Comparison of ENCODE assay signal across 8 mouse cellular contexts in genomic region chr14:55767519-55768414, GRCm38 (mm10). TPM values are rescaled to one million over a fixed set of nuclear protein-coding genes. Genes with fewer than 3 reads are reported as not detected.
A peak's percentile ranks its signal among the peaks of the same experiment; 100 is the strongest.
DNase-seq lines count a peak whose midpoint lies in the region; ATAC-seq lines count a peak whose summit lies in the region.

No protein-coding gene starts in this region.

- H3K27me3 ChIP-seq in embryonic facial prominence, embryonic 13.5 days = peaks cover 70% of the 10 kb centered on the region
- peaks cover 48% of the 10 kb centered on the region for H3K27me3 ChIP-seq in megakaryocyte, embryonic 14.5 days (replicated peaks)
- peaks cover 12% of the 10 kb centered on the region for H3K27me3 ChIP-seq in stomach, embryonic 15.5 days (replicated peaks)

- H3K27ac ChIP-seq in embryonic facial prominence, embryonic 13.5 days = no peak overlapping the region
- no peak overlapping the region for H3K27ac ChIP-seq in stomach, embryonic 15.5 days

- H3K4me1 ChIP-seq in embryonic facial prominence, embryonic 13.5 days = peaks cover 11% of the 10 kb centered on the region
- H3K4me1 ChIP-seq in megakaryocyte, embryonic 14.5 days = peaks cover 80% of the 10 kb centered on the region
- H3K4me1 ChIP-seq in stomach, embryonic 15.5 days = peaks cover 8% of the 10 kb centered on the region; the same call in 1 of the 2 replicates

- peaks cover 5% of the 10 kb centered on the region; the same call in 1 of the 2 replicates for H3K36me3 ChIP-seq in embryonic facial prominence, embryonic 13.5 days
- no peaks in the 10 kb centered on the region for H3K36me3 ChIP-seq in megakaryocyte, embryonic 14.5 days (replicated peaks; ENCODE audit: low read length)
- no peaks in the 10 kb centered on the region for H3K36me3 ChIP-seq in stomach, embryonic 15.5 days

- H3K9ac ChIP-seq in embryonic facial prominence, embryonic 13.5 days = peak overlapping the region; percentile 77
- H3K9ac ChIP-seq in stomach, embryonic 15.5 days = no peak overlapping the region

- peak; percentile 44 for ATAC-seq in embryonic facial prominence, embryonic 13.5 days (ENCODE audit: insufficient number of reproducible peaks, insufficient read depth, low FRiP score, low TSS enrichment, low read depth)
- peak; percentile 45 for ATAC-seq in stomach, embryonic 15.5 days (ENCODE audit: insufficient read depth, low FRiP score, low read depth)

- no peaks in the 10 kb centered on the region for H3K9me3 ChIP-seq in embryonic facial prominence, embryonic 13.5 days
- H3K9me3 ChIP-seq in megakaryocyte, embryonic 14.5 days = no peaks in the 10 kb centered on the region
- H3K9me3 ChIP-seq in stomach, embryonic 15.5 days = no peaks in the 10 kb centered on the region

- H3K4me2 ChIP-seq in embryonic facial prominence, embryonic 13.5 days = peak overlapping the region; percentile 85
- H3K4me2 ChIP-seq in stomach, embryonic 15.5 days = peak overlapping the region; percentile 89

- intact Hi-C loops in heart, postnatal 36 days (cut with DNase I) = loop anchor here (5.0 kb wide), 1 partner anchor 150 kb away; no protein-coding TSS in a partner anchor

- H3K4me3 ChIP-seq in embryonic facial prominence, embryonic 13.5 days = peak overlapping the region; percentile 46
- peak overlapping the region; percentile 85 for H3K4me3 ChIP-seq in megakaryocyte, embryonic 14.5 days (replicated peaks)
- H3K4me3 ChIP-seq in stomach, embryonic 15.5 days (replicated peaks) = peak overlapping the region; percentile 43

- 10% methylated on average over 52 of the region's 52 CpGs for WGBS in embryonic facial prominence, embryonic 13.5 days
- WGBS in stomach, embryonic 15.5 days = 12% methylated on average over 52 of the region's 52 CpGs

- peak; percentile 57 to 84 for DNase-seq in adrenal gland, adult (ENCODE audit: inconsistent age in 2 of 2, low spot score in 1 of 2)
- no peak for DNase-seq in adrenal gland, postnatal 4 days (ENCODE audit: low spot score in 2 of 2)
- peak; percentile 76 for DNase-seq in adrenal gland, postnatal 14 days
- DNase-seq in heart, postnatal 36 days = peak; percentile 57 to 63
- peak; percentile 81 to 88 for DNase-seq in kidney, postnatal 36 days

RNA-seq across cellular contexts. Expression of gene Ltb4r1, which starts 2.0 kb away (rescaled TPM):
- total RNA-seq in adrenal gland, postnatal 4 days (2021) = 1 to 10 TPM; 1.3 to 2.9 TPM
- 0.48 and 0.71 TPM in 2 replicates for total RNA-seq in adrenal gland, postnatal 14 days (2021)
- polyA plus RNA-seq in embryonic facial prominence, embryonic 13.5 days (2015; fragmentation: Nextera tagmentation; extraction: Ambion mirVana) = 0.58 and 1.1 TPM in 2 replicates
- under 1 TPM in 1 of 2 experiments, not detected in 1; 0.24 TPM for total RNA-seq in heart, postnatal 36 days (2021)
- polyA plus RNA-seq in megakaryocyte, embryonic 14.5 days (2012; ENCODE audit: insufficient read depth, low replicate concordance) = 24.2 and 36.1 TPM in 2 replicates
- 3.8 and 4.7 TPM in 2 replicates for polyA plus RNA-seq in stomach, embryonic 15.5 days (2015; fragmentation: Nextera tagmentation; extraction: Ambion mirVana)

RNA-seq across cellular contexts. Expression of gene Ltb4r2, which starts 6.5 kb away (rescaled TPM):
- under 1 TPM; 0.17 to 0.34 TPM for total RNA-seq in adrenal gland, postnatal 4 days (2021)
- total RNA-seq in adrenal gland, postnatal 14 days (2021) = 0.11 and 0.37 TPM in 2 replicates
- 0.51 and 0.56 TPM in 2 replicates for polyA plus RNA-seq in embryonic facial prominence, embryonic 13.5 days (2015; fragmentation: Nextera tagmentation; extraction: Ambion mirVana)
- total RNA-seq in heart, postnatal 36 days (2021) = under 1 TPM in 1 of 2 experiments, not detected in 1; 0.19 TPM
- 3.2 and 5.6 TPM in 2 replicates for polyA plus RNA-seq in megakaryocyte, embryonic 14.5 days (2012; ENCODE audit: insufficient read depth, low replicate concordance)
- polyA plus RNA-seq in stomach, embryonic 15.5 days (2015; fragmentation: Nextera tagmentation; extraction: Ambion mirVana) = 0.85 and 0.96 TPM in 2 replicates

RNA-seq across cellular contexts. Expression of gene Cideb, which starts 9.5 kb away (rescaled TPM):
- total RNA-seq in adrenal gland, postnatal 4 days (2021) = 10 to 100 TPM in 1 of 2 experiments, 1 to 10 TPM in 1; 4.6 to 12.0 TPM
- total RNA-seq in adrenal gland, postnatal 14 days (2021) = 1.7 and 22.1 TPM in 2 replicates
- polyA plus RNA-seq in embryonic facial prominence, embryonic 13.5 days (2015; fragmentation: Nextera tagmentation; extraction: Ambion mirVana) = 0.18 and 1.2 TPM in 2 replicates
- total RNA-seq in heart, postnatal 36 days (2021) = 1 to 10 TPM in 1 of 2 experiments, under 1 TPM in 1; 0.64 to 1.6 TPM
- 1.5 and 3.3 TPM in 2 replicates for polyA plus RNA-seq in megakaryocyte, embryonic 14.5 days (2012; ENCODE audit: insufficient read depth, low replicate concordance)
- 11.8 and 12.9 TPM in 2 replicates for polyA plus RNA-seq in stomach, embryonic 15.5 days (2015; fragmentation: Nextera tagmentation; extraction: Ambion mirVana)

RNA-seq across cellular contexts. Expression of gene Adcy4, which starts 16.1 kb away (rescaled TPM):
- total RNA-seq in adrenal gland, postnatal 4 days (2021) = 10 to 100 TPM; 10.4 to 10.9 TPM
- total RNA-seq in adrenal gland, postnatal 14 days (2021) = 14.3 and 17.3 TPM in 2 replicates
- polyA plus RNA-seq in embryonic facial prominence, embryonic 13.5 days (2015; fragmentation: Nextera tagmentation; extraction: Ambion mirVana) = 20.2 and 21.6 TPM in 2 replicates
- total RNA-seq in heart, postnatal 36 days (2021) = 10 to 100 TPM; 18.0 to 21.0 TPM
- polyA plus RNA-seq in megakaryocyte, embryonic 14.5 days (2012; ENCODE audit: insufficient read depth, low replicate concordance) = not detected in 2 replicates
- 6.3 and 8.0 TPM in 2 replicates for polyA plus RNA-seq in stomach, embryonic 15.5 days (2015; fragmentation: Nextera tagmentation; extraction: Ambion mirVana)

RNA-seq across cellular contexts. Expression of gene Ripk3, which starts 20.9 kb away (rescaled TPM):
- total RNA-seq in adrenal gland, postnatal 4 days (2021) = 10 to 100 TPM in 1 of 2 experiments, 1 to 10 TPM in 1; 8.4 to 12.2 TPM
- 5.2 and 7.8 TPM in 2 replicates for total RNA-seq in adrenal gland, postnatal 14 days (2021)
- polyA plus RNA-seq in embryonic facial prominence, embryonic 13.5 days (2015; fragmentation: Nextera tagmentation; extraction: Ambion mirVana) = 41.1 and 44.4 TPM in 2 replicates
- total RNA-seq in heart, postnatal 36 days (2021) = 1 to 10 TPM; 3.0 to 5.1 TPM
- 38.4 and 95.9 TPM in 2 replicates for polyA plus RNA-seq in megakaryocyte, embryonic 14.5 days (2012; ENCODE audit: insufficient read depth, low replicate concordance)
- 32.0 and 36.9 TPM in 2 replicates for polyA plus RNA-seq in stomach, embryonic 15.5 days (2015; fragmentation: Nextera tagmentation; extraction: Ambion mirVana)

Comparison
In these comparisons a context has a peak if more than half of its experiments do, and no peak if none do; other contexts are left out.
1. DNase-seq: peak in adrenal gland, adult (2 of 2), adrenal gland, postnatal 14 days (single experiment), heart, postnatal 36 days (2 of 2) and kidney, postnatal 36 days (2 of 2); none in adrenal gland, postnatal 4 days (0 of 2).
2. Peak in every context shown above with its lines, with median percentiles within 50 percentile points of each other: H3K4me3 ChIP-seq.